Comparison of ENCODE assay signal across 34 mouse cellular contexts in genomic region chr7:28619098-28619715, GRCm38 (mm10). TPM values are rescaled to one million over a fixed set of nuclear protein-coding genes. Genes with fewer than 3 reads are reported as not detected.
A peak's percentile ranks its signal among the peaks of the same experiment; 100 is the strongest.
DNase-seq lines count a peak whose midpoint lies in the region; ATAC-seq and TF ChIP-seq lines count a peak whose summit lies in the region.
"Had no signal": no experiment of that assay in that cellular context is flagged by ENCODE, and none has a peak within 500 bp of the region (broad histone marks: within the 10 kb centered on the region; RNA-seq: fewer than 3 reads in every experiment).

No protein-coding gene starts in this region.

- TF ChIP-seq EP300 in lung, postnatal 0 days (IDR thresholded peaks at IDR 0.05) = no peak

- no peaks in the 10 kb centered on the region for H3K36me3 ChIP-seq in intestine, embryonic 16.5 days (ENCODE audit: control insufficient read depth, insufficient read depth, low read length)
- H3K36me3 ChIP-seq in lung, postnatal 0 days (ENCODE audit: insufficient read depth, low read length) = no peaks in the 10 kb centered on the region
- H3K36me3 ChIP-seq: embryonic facial prominence, embryonic 13.5 days; heart, embryonic 12.5 days; hindbrain, embryonic 10.5 days; hindbrain, embryonic 15.5 days; limb, embryonic 12.5 days; lung, embryonic 15.5 days; midbrain, embryonic 13.5 days; neural tube, embryonic 13.5 days had no signal

- peak; percentile 63 for ATAC-seq in intestine, embryonic 16.5 days
- no peak for ATAC-seq in lung, postnatal 0 days
- ATAC-seq: forebrain, embryonic 13.5 days; inflammation-experienced regulatory T-cells, adult 6 months; midbrain, embryonic 13.5 days; Patski had no signal

- H3K27me3 ChIP-seq in intestine, embryonic 16.5 days (replicated peaks; ENCODE audit: control insufficient read depth, insufficient read depth, low read length) = no peaks in the 10 kb centered on the region
- no peaks in the 10 kb centered on the region for H3K27me3 ChIP-seq in lung, postnatal 0 days (replicated peaks; ENCODE audit: insufficient read depth, low read length)
- H3K27me3 ChIP-seq: embryonic facial prominence, embryonic 13.5 days; forebrain, embryonic 13.5 days; heart, embryonic 12.5 days; hindbrain, embryonic 15.5 days; limb, embryonic 12.5 days; lung, embryonic 15.5 days; midbrain, embryonic 13.5 days; neural tube, embryonic 13.5 days had no signal

- peaks cover 5% of the 10 kb centered on the region for H3K4me1 ChIP-seq in embryonic fibroblast, embryonic 13.5 days (ENCODE audit: control insufficient read depth, insufficient read depth, low read length)
- peaks cover 5% of the 10 kb centered on the region; the same call in 1 of the 2 replicates for H3K4me1 ChIP-seq in intestine, embryonic 16.5 days (ENCODE audit: control insufficient read depth, insufficient read depth, low read length)
- H3K4me1 ChIP-seq in lung, postnatal 0 days (ENCODE audit: insufficient read depth, low read depth, low read length) = no peaks in the 10 kb centered on the region
- H3K4me1 ChIP-seq: embryonic facial prominence, embryonic 13.5 days; forebrain, embryonic 13.5 days; heart, embryonic 12.5 days; hindbrain, embryonic 10.5 days; hindbrain, embryonic 15.5 days; limb, embryonic 12.5 days; lung, embryonic 15.5 days; midbrain, embryonic 13.5 days; neural tube, embryonic 13.5 days had no signal

- no peak for TF ChIP-seq CTCF in embryonic fibroblast, embryonic 13.5 days (IDR thresholded peaks at IDR 0.05; ENCODE audit: borderline replicate concordance, insufficient read depth, low read length)
- no peak for TF ChIP-seq CTCF in lung, postnatal 0 days (IDR thresholded peaks at IDR 0.05)

- no peak overlapping the region for H3K4me3 ChIP-seq in embryonic fibroblast, embryonic 13.5 days (ENCODE audit: insufficient read depth, low read length)
- no peak overlapping the region for H3K4me3 ChIP-seq in intestine, embryonic 16.5 days (ENCODE audit: low read length)
- no peak overlapping the region for H3K4me3 ChIP-seq in lung, postnatal 0 days (ENCODE audit: low read depth, low read length)
- H3K4me3 ChIP-seq: embryonic facial prominence, embryonic 13.5 days; erythroblast, embryonic 14.5 days; forebrain, embryonic 13.5 days; heart, adult 2 months; heart, embryonic 12.5 days; hindbrain, embryonic 10.5 days; hindbrain, embryonic 15.5 days; limb, embryonic 12.5 days; lung, embryonic 15.5 days; midbrain, embryonic 13.5 days; neural tube, embryonic 13.5 days had no signal

- H3K9ac ChIP-seq in intestine, embryonic 16.5 days (ENCODE audit: low read depth, low read length) = no peak overlapping the region
- H3K9ac ChIP-seq in lung, postnatal 0 days (replicated peaks; ENCODE audit: low read depth) = no peak overlapping the region
- H3K9ac ChIP-seq: embryonic facial prominence, embryonic 13.5 days; forebrain, embryonic 13.5 days; heart, embryonic 12.5 days; hindbrain, embryonic 15.5 days; limb, embryonic 12.5 days; lung, embryonic 15.5 days; midbrain, embryonic 13.5 days; neural tube, embryonic 13.5 days had no signal

- DNase-seq in embryo, embryonic 10.5 days (ENCODE audit: low spot score) = peak; percentile 51
- no peak for DNase-seq in heart, postnatal 4 days
- DNase-seq in left cerebral cortex, postnatal 25 days (ENCODE audit: low spot score in 2 of 2) = no peak
- DNase-seq in lung, postnatal 0 days (ENCODE audit: low spot score) = no peak
- no peak for DNase-seq in liver
- DNase-seq: adrenal gland, postnatal 10 days; cerebellum, adult 9-11 months; gastrocnemius, postnatal 14 days; heart, adult 2 months; kidney, adult 9 months; kidney, postnatal 10 days; layer of hippocampus, adult 9-11 months; lung, postnatal 36 days; thymus, postnatal 25 days had no signal

- no peaks in the 10 kb centered on the region for H3K9me3 ChIP-seq in intestine, embryonic 16.5 days (ENCODE audit: control insufficient read depth, low read length)
- no peaks in the 10 kb centered on the region for H3K9me3 ChIP-seq in lung, postnatal 0 days (ENCODE audit: low read length)
- H3K9me3 ChIP-seq: embryonic facial prominence, embryonic 13.5 days; forebrain, embryonic 13.5 days; heart, embryonic 12.5 days; hindbrain, embryonic 10.5 days; hindbrain, embryonic 15.5 days; lung, embryonic 15.5 days; midbrain, embryonic 13.5 days; neural tube, embryonic 13.5 days had no signal

- intact Hi-C loops in left cerebral cortex, postnatal 25 days (cut with DNase I) = loop anchor here (5.0 kb wide), 1 partner anchor 107 kb away; the partner anchor contains the start of gene Ifnl2

- peak overlapping the region; percentile 5; the same call in 1 of the 2 replicates for H3K27ac ChIP-seq in embryonic fibroblast, embryonic 13.5 days (ENCODE audit: insufficient read depth, low read length)
- no peak overlapping the region; the same call in 1 of the 2 replicates for H3K27ac ChIP-seq in intestine, embryonic 16.5 days (ENCODE audit: low read length)
- H3K27ac ChIP-seq in lung, postnatal 0 days (ENCODE audit: low read length) = no peak overlapping the region
- H3K27ac ChIP-seq: embryonic facial prominence, embryonic 13.5 days; forebrain, embryonic 13.5 days; heart, adult 2 months; hindbrain, embryonic 10.5 days; hindbrain, embryonic 15.5 days; limb, embryonic 12.5 days; lung, embryonic 15.5 days; midbrain, embryonic 13.5 days; neural tube, embryonic 13.5 days had no signal

- WGBS in intestine, embryonic 16.5 days = 49% methylated on average over 9 of the region's 9 CpGs
- WGBS in lung, postnatal 0 days = 46% methylated on average over 9 of the region's 9 CpGs

- no peak for TF ChIP-seq POLR2A in embryonic fibroblast, embryonic 13.5 days (IDR thresholded peaks at IDR 0.05; ENCODE audit: low read depth, low read length)

- no peak overlapping the region for H3K4me2 ChIP-seq in intestine, embryonic 16.5 days (ENCODE audit: low read depth, low read length)
- no peak overlapping the region for H3K4me2 ChIP-seq in lung, postnatal 0 days (replicated peaks; ENCODE audit: low read depth, low read length)
- H3K4me2 ChIP-seq: embryonic facial prominence, embryonic 13.5 days; forebrain, embryonic 13.5 days; heart, embryonic 12.5 days; hindbrain, embryonic 15.5 days; limb, embryonic 12.5 days; liver, embryonic 11.5 days; lung, embryonic 15.5 days; midbrain, embryonic 13.5 days; neural tube, embryonic 13.5 days had no signal

RNA-seq across cellular contexts. Expression of gene Acp7, which starts 11.9 kb away (rescaled TPM):
- 1.8 TPM in 1 of 2 replicates, not detected in the other for polyA plus RNA-seq in embryonic fibroblast, embryonic 13.5 days (2011; ENCODE audit: insufficient read length, low read depth, missing spikeins)
- not detected in 2 replicates for polyA plus RNA-seq in intestine, embryonic 16.5 days (2015; fragmentation: Nextera tagmentation; extraction: Ambion mirVana)
- not detected for total RNA-seq in heart, postnatal 4 days (2021)
- total RNA-seq in left cerebral cortex, postnatal 25 days (2021) = 1 to 10 TPM; 1.1 to 1.6 TPM
- polyA plus RNA-seq in lung, postnatal 0 days (2015; fragmentation: Nextera tagmentation; extraction: Ambion mirVana) = not detected in 2 replicates
- total RNA-seq: adrenal gland, postnatal 10 days; CH12.LX; gastrocnemius, postnatal 14 days; heart, adult 2 months; megakaryocyte-erythroid progenitor cell, adult 5-6 weeks had no signal
- polyA plus RNA-seq: C2C12; embryonic facial prominence, embryonic 13.5 days; erythroblast, embryonic 14.5 days; forebrain, embryonic 13.5 days; heart, embryonic 12.5 days; heart, postnatal 0 days; hindbrain, embryonic 10.5 days; inflammation-experienced regulatory T-cells, adult 6 months; limb, embryonic 12.5 days; liver, embryonic 11.5 days; liver, embryonic 16.5 days; lung, embryonic 15.5 days; midbrain, embryonic 13.5 days; neural tube, embryonic 13.5 days; Patski had no signal

RNA-seq across cellular contexts. Expression of gene Pak4, which starts 21.2 kb away (rescaled TPM):
- polyA plus RNA-seq in embryonic fibroblast, embryonic 13.5 days (2011; ENCODE audit: insufficient read length, low read depth, missing spikeins) = 8.0 and 10.5 TPM in 2 replicates
- polyA plus RNA-seq in intestine, embryonic 16.5 days (2015; fragmentation: Nextera tagmentation; extraction: Ambion mirVana) = 51.2 and 55.4 TPM in 2 replicates
- total RNA-seq in heart, postnatal 4 days (2021) = 10 to 100 TPM; 21.6 to 22.1 TPM
- total RNA-seq in left cerebral cortex, postnatal 25 days (2021) = 1 to 10 TPM; 8.1 to 8.3 TPM
- 36.3 and 38.2 TPM in 2 replicates for polyA plus RNA-seq in lung, postnatal 0 days (2015; fragmentation: Nextera tagmentation; extraction: Ambion mirVana)

RNA-seq across cellular contexts. Expression of gene Samd4b, which starts 21.3 kb away (rescaled TPM):
- 65.7 and 69.3 TPM in 2 replicates for polyA plus RNA-seq in embryonic fibroblast, embryonic 13.5 days (2011; ENCODE audit: insufficient read length, low read depth, missing spikeins)
- polyA plus RNA-seq in intestine, embryonic 16.5 days (2015; fragmentation: Nextera tagmentation; extraction: Ambion mirVana) = 7.8 and 9.7 TPM in 2 replicates
- 10 to 100 TPM; 49.2 to 50.5 TPM for total RNA-seq in heart, postnatal 4 days (2021)
- 10 to 100 TPM; 65.2 to 68.7 TPM for total RNA-seq in left cerebral cortex, postnatal 25 days (2021)
- polyA plus RNA-seq in lung, postnatal 0 days (2015; fragmentation: Nextera tagmentation; extraction: Ambion mirVana) = 12.9 and 13.4 TPM in 2 replicates
